ENCODE assay signal across 11 mouse cellular contexts in the genomic region with DNA sequence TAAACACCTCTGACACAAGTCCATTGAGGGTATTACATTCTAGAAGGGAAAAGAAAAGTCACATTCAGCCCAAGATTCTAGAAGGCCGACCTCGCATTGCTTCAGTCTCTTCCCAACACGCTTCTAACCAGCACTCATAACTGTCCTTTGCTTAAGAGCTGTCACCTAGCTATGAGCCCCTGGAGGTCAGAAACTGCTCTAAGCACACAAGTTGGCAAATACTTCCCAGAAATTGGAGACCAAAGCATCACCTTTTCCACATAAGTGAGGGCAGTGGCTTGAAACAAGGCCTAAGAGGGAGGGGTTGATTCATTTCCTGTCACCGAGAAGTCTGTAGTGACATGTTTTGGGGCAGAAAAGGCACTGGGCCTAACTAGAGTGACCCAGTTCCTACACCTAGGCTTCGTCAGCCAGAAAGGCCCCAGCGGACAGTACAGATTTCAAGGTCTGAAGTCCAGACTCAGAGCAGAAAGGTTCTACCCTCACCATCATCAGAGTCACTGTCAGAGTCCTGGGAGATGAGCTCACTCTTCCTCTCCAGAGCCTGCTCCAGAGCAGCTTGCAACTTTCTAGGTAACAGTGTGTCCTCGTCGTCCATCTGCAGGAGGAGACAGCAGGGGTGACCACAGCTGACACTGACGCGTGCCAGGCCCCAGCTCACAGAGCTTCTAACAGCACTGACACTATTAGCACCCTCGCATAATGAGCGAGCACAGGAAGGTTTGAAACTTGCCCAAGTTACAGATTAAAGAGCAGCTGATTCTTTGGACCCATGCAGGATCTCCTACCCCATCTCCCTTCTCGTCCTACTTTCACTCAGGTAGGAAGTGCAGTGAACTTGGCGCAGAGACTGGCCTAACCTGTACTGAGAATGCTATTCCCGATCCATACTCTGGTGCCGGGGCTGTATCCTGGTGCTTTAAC. TPM values are rescaled to one million over a fixed set of nuclear protein-coding genes. Genes with fewer than 3 reads are reported as not detected.
DNase-seq lines count a peak whose midpoint lies in the region; ATAC-seq lines count a peak whose summit lies in the region.
"Had no signal": no experiment of that assay in that cellular context is flagged by ENCODE, and none has a peak within 500 bp of the region (broad histone marks: within the 10 kb centered on the region; RNA-seq: fewer than 3 reads in every experiment).

No protein-coding gene starts in this region.

- intact Hi-C loops in heart, postnatal 10 days (cut with DNase I): loop anchor here (5.0 kb wide), 1 partner anchor 176 kb away; a partner anchor contains a TSS

- H3K4me2 ChIP-seq in heart, embryonic 16.5 days (ENCODE audit: low read depth, low read length): no peak overlapping the region
- H3K4me2 ChIP-seq: lung, embryonic 15.5 days had no signal

- H3K27ac ChIP-seq in heart, embryonic 16.5 days (ENCODE audit: low read length): peak overlapping the region; percentile 17

- H3K9ac ChIP-seq in heart, embryonic 16.5 days (ENCODE audit: low read length): no peak overlapping the region
- H3K9ac ChIP-seq: lung, embryonic 15.5 days had no signal

- H3K27me3 ChIP-seq in heart, embryonic 16.5 days (ENCODE audit: control insufficient read depth, insufficient read depth, low read length): no peaks in the 10 kb centered on the region
- H3K27me3 ChIP-seq: lung, embryonic 15.5 days had no signal

- no peak for ATAC-seq in heart, embryonic 16.5 days (replicated peaks; ENCODE audit: extremely low read depth, insufficient read depth, low FRiP score)

- peaks cover 51% of the 10 kb centered on the region for H3K36me3 ChIP-seq in heart, embryonic 16.5 days (ENCODE audit: control insufficient read depth, insufficient read depth)

- DNase-seq in heart, postnatal 10 days: no peak
- DNase-seq in A20 (ENCODE audit: low read depth, low spot score): peak; percentile 16
- DNase-seq in ZHBTc4 (ENCODE audit: low read depth, low spot score): peak; percentile 50
- DNase-seq in kidney, postnatal 25 days: peak; percentile 44 to 66
- DNase-seq in adrenal gland, postnatal 36 days: no peak
- no peak for DNase-seq in spleen, adult 12 weeks (ENCODE audit: low spot score)
- DNase-seq: adrenal gland, postnatal 14 days; cerebellum, adult 8-10 months; thymus, adult 2 months had no signal

- H3K4me1 ChIP-seq in heart, embryonic 16.5 days (ENCODE audit: control insufficient read depth, insufficient read depth, low read length): peaks cover 4% of the 10 kb centered on the region

- no peaks in the 10 kb centered on the region for H3K9me3 ChIP-seq in heart, embryonic 16.5 days (replicated peaks; ENCODE audit: control insufficient read depth, low read length)
- H3K9me3 ChIP-seq: lung, embryonic 15.5 days had no signal

- WGBS in heart, embryonic 16.5 days: 57% methylated on average over 16 of the region's 16 CpGs

- no peak overlapping the region for H3K4me3 ChIP-seq in heart, embryonic 16.5 days (ENCODE audit: low read length)
- H3K4me3 ChIP-seq: lung, embryonic 15.5 days had no signal

RNA-seq across cellular contexts. Expression of a gene that starts 7.1 kb away (rescaled TPM):
- polyA plus RNA-seq in heart, embryonic 16.5 days (2015; fragmentation: Nextera tagmentation; extraction: Ambion mirVana): 71.3 and 74.1 TPM in 2 replicates
- 100 to 1,000 TPM; 117 to 118 TPM for total RNA-seq in heart, postnatal 10 days (2021)
- total RNA-seq in adrenal gland, postnatal 36 days (2021): 100 to 1,000 TPM; 206 to 235 TPM

RNA-seq across cellular contexts. Expression of a gene that starts 18.1 kb away (rescaled TPM):
- polyA plus RNA-seq in heart, embryonic 16.5 days (2015; fragmentation: Nextera tagmentation; extraction: Ambion mirVana): 0.03 TPM in 1 of 2 replicates, not detected in the other
- under 1 TPM; 0.10 to 0.12 TPM for total RNA-seq in heart, postnatal 10 days (2021)
- total RNA-seq in adrenal gland, postnatal 36 days (2021): under 1 TPM; 0.10 to 0.33 TPM

Comparison
In these comparisons a context has a peak if more than half of its experiments do, and no peak if none do; other contexts are left out.
1. DNase-seq: peak in A20 (single experiment), ZHBTc4 (single experiment) and kidney, postnatal 25 days (2 of 2); none in heart, postnatal 10 days (0 of 2), adrenal gland, postnatal 36 days (0 of 2) and spleen, adult 12 weeks (single experiment).